8 mouse cellular contexts compared by ENCODE assay signal in the genomic region with DNA sequence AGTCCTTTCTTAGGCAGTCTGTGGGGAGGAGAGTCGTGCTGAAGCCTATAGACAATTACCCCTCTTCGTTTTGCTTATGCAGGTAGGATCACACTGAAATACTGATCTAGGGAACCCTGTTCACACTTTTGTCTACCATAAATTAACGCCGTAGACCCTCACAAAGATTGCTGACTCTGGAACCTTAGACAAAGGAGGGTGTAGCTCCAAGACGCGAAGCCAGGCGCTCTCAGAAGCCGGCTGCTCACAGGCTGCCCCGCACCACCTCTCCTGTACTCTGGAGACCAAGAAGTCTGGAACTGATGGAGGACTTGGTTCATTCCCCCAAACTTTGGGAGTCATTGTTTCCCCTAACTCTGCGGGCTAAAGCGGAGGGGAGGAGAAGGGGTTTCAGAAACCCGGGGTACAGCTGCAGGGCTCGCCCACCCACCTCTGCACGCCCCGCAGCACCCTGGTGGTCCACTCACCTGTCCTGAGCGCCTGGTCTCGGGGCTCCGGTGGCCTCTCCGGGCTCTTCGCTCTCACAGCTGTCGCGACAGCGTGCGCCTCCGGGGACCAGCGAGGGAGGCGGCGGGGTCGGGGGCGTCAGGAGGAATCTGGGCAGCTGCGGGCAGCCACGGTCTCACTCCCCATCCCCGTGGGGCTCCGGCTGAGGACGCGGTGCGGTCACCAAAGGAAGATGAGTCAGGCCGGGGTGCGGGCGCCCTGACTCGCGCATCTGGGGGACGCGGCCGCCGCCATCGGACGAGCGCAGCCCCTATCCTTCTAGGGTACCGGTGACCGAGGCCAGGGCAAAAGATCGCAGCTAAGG. TPM values are rescaled to one million over a fixed set of nuclear protein-coding genes. Genes with fewer than 3 reads are reported as not detected.
DNase-seq lines count a peak whose midpoint lies in the region; ATAC-seq lines count a peak whose summit lies in the region.
"Had no signal": no experiment of that assay in that cellular context is flagged by ENCODE, and none has a peak within 500 bp of the region (broad histone marks: within the 10 kb centered on the region; RNA-seq: fewer than 3 reads in every experiment).

A gene (plus strand): TSS at position 585 of the 811 bp plus-strand sequence.

- ATAC-seq in lung, embryonic 16.5 days (ENCODE audit: low read depth), result peak; percentile 23; the same call in 1 of the 2 replicates
- peak; percentile 59 for ATAC-seq in granulocyte monocyte progenitor cell, adult 5-6 weeks (replicated peaks; ENCODE audit: poor library complexity, severe bottlenecking)
- no peak for ATAC-seq in limb, embryonic 12.5 days (ENCODE audit: insufficient number of reproducible peaks, insufficient read depth, low FRiP score, low TSS enrichment, low read depth)
- peak; percentile 80 for ATAC-seq in neural tube, embryonic 13.5 days (ENCODE audit: low read depth)

- no peak within 1 kb of the TSS for H3K27ac ChIP-seq in lung, embryonic 16.5 days (ENCODE audit: low read length)
- no peak within 1 kb of the TSS for H3K27ac ChIP-seq in limb, embryonic 12.5 days
- peak within 1 kb of the TSS; percentile 68 for H3K27ac ChIP-seq in neural tube, embryonic 13.5 days (replicated peaks)

- peak within 1 kb of the TSS; percentile 65 for H3K4me3 ChIP-seq in lung, embryonic 16.5 days (ENCODE audit: low read length)
- H3K4me3 ChIP-seq in limb, embryonic 12.5 days (replicated peaks), result peak within 1 kb of the TSS; percentile 67
- H3K4me3 ChIP-seq in neural tube, embryonic 13.5 days, result peak within 1 kb of the TSS; percentile 82
- H3K4me3 ChIP-seq: erythroblast, embryonic 14.5 days had no signal

- H3K36me3 ChIP-seq in lung, embryonic 16.5 days (ENCODE audit: control insufficient read depth, insufficient read depth, low read length), result no peaks in the 10 kb centered on the region
- no peaks in the 10 kb centered on the region for H3K36me3 ChIP-seq in limb, embryonic 12.5 days
- no peaks in the 10 kb centered on the region for H3K36me3 ChIP-seq in neural tube, embryonic 13.5 days

- H3K27me3 ChIP-seq in lung, embryonic 16.5 days (ENCODE audit: control insufficient read depth, insufficient read depth, low read depth, low read length), result peaks cover 11% of the 10 kb centered on the region
- H3K27me3 ChIP-seq in limb, embryonic 12.5 days, result peaks cover 25% of the 10 kb centered on the region
- no peaks in the 10 kb centered on the region for H3K27me3 ChIP-seq in neural tube, embryonic 13.5 days

- 2% methylated on average over 51 of the region's 52 CpGs for WGBS in lung, embryonic 16.5 days
- 2% methylated on average over 52 of the region's 52 CpGs for whole genome bisulfite sequencing in limb, embryonic 12.5 days
- WGBS in neural tube, embryonic 13.5 days, result under 1% methylated on average over 52 of the region's 52 CpGs

- peak within 1 kb of the TSS; percentile 97 for H3K4me2 ChIP-seq in lung, embryonic 16.5 days (ENCODE audit: low read depth, low read length)
- peak within 1 kb of the TSS; percentile 94 for H3K4me2 ChIP-seq in limb, embryonic 12.5 days
- H3K4me2 ChIP-seq in neural tube, embryonic 13.5 days, result peak within 1 kb of the TSS; percentile 84

- H3K9ac ChIP-seq in lung, embryonic 16.5 days (ENCODE audit: low read length), result peak within 1 kb of the TSS; percentile 66
- H3K9ac ChIP-seq in limb, embryonic 12.5 days (replicated peaks), result peak within 1 kb of the TSS; percentile 76
- H3K9ac ChIP-seq in neural tube, embryonic 13.5 days, result peak within 1 kb of the TSS; percentile 93

- no peaks in the 10 kb centered on the region; the same call in 1 of the 2 replicates for H3K4me1 ChIP-seq in lung, embryonic 16.5 days (replicated peaks; ENCODE audit: control insufficient read depth, insufficient read depth, low read length)
- H3K4me1 ChIP-seq in limb, embryonic 12.5 days (replicated peaks), result no peaks in the 10 kb centered on the region; the same call in 1 of the 2 replicates
- peaks cover 17% of the 10 kb centered on the region for H3K4me1 ChIP-seq in neural tube, embryonic 13.5 days (replicated peaks)

- no peak for DNase-seq in lung, adult 18-20 months
- DNase-seq in embryo, embryonic 10.5 days (ENCODE audit: low spot score), result peak; percentile 48
- DNase-seq in thymus, postnatal 10 days (ENCODE audit: low spot score in 2 of 2), result no peak

- no peaks in the 10 kb centered on the region for H3K9me3 ChIP-seq in lung, embryonic 16.5 days (ENCODE audit: control insufficient read depth, low read length)
- H3K9me3 ChIP-seq in limb, embryonic 12.5 days, result no peaks in the 10 kb centered on the region
- H3K9me3 ChIP-seq in neural tube, embryonic 13.5 days, result no peaks in the 10 kb centered on the region

RNA-seq across cellular contexts. Expression of the gene that starts here (rescaled TPM):
- polyA plus RNA-seq in lung, embryonic 16.5 days (2015; fragmentation: Nextera tagmentation; extraction: Ambion mirVana), result not detected in 2 replicates
- not detected in 2 replicates for total RNA-seq in granulocyte monocyte progenitor cell, adult 5-6 weeks (2014; fragmentation: Nextera tagmentation)
- not detected in 2 replicates for total RNA-seq in granulocyte monocyte progenitor cell, adult 5-6 weeks (2017)
- polyA plus RNA-seq in limb, embryonic 12.5 days (2016; fragmentation: Nextera tagmentation; extraction: Ambion mirVana), result 0.54 and 1.6 TPM in 2 replicates
- polyA plus RNA-seq in neural tube, embryonic 13.5 days (2015; fragmentation: Nextera tagmentation; extraction: Ambion mirVana), result 1.4 and 1.9 TPM in 2 replicates
- polyA plus RNA-seq: erythroblast, embryonic 14.5 days had no signal

Comparison
In these comparisons a context has a peak if more than half of its experiments do, and no peak if none do; other contexts are left out.
1. Peak in ATAC-seq, H3K4me3 ChIP-seq, H3K9ac ChIP-seq and H3K4me2 ChIP-seq in lung, embryonic 16.5 days; RNA of the gene not detected or under 1 TPM.
2. Peak in ATAC-seq in granulocyte monocyte progenitor cell, adult 5-6 weeks; RNA of the gene not detected or under 1 TPM.